Mouse (Mus musculus) brain, embryonic 14.5 days (tissue): ENCODE measurements around the gene Tbc1d8.

ENCODE experiments used
- CTCF ChIP-seq: fragments of 200-500 bp; IDR thresholded peaks from 2 replicates; pipeline ENCODE4 v1.5.1; 2012; ENCODE audit warnings: inconsistent platforms, mild to moderate bottlenecking, moderate library complexity, borderline replicate concordance; ENCODE audit not compliant: insufficient read depth, insufficient read length; ENCODE audit errors: extremely low read depth
- POLR2A ChIP-seq: fragments of 200-500 bp; IDR thresholded peaks from 2 replicates; pipeline ENCODE4 v1.6.1; 2012; ENCODE audit warnings: mild to moderate bottlenecking, inconsistent platforms, borderline replicate concordance; ENCODE audit not compliant: poor library complexity, insufficient read depth, insufficient read length, severe bottlenecking; ENCODE audit errors: extremely low read depth

- TF ChIP-seq CTCF (no peak), POLR2A (no peak)
Observed at GRCm38 (mm10) chr1:39425497-39425896, 53.1 kb downstream of the Tbc1d8 start.
